Mouse (Mus musculus) liver, embryonic 14.5 days (tissue): ENCODE measurements around the gene Hmces. TPM values are rescaled to one million over a fixed set of nuclear protein-coding genes. Genes with fewer than 3 reads are reported as not detected.

Experiments
- ATAC-seq: fragments of 200-750 bp; cut with Nextera tagmentation; 2 replicates; pipeline ENCODE4 v1.8.0; 2017; ENCODE audit warnings: moderate number of reproducible peaks, mild to moderate bottlenecking, moderate library complexity; ENCODE audit not compliant: insufficient read depth
- DNase-seq, 3 experiments: peaks; one replicate each; pipeline ENCODE4 v3.0.0-alpha.2; 2012 to 2013; ENCODE audit warnings: low read depth in 3 of 3, low spot score in 3 of 3
- H3K27ac ChIP-seq: fragments of 300-500 bp; sonication (generic); 2 replicates; pipeline ENCODE4 v1.5.1; 2014; ENCODE audit warnings: moderate library complexity, mild to moderate bottlenecking, control low read depth, inconsistent platforms
- H3K27me3 ChIP-seq: fragments of 300-500 bp; sonication (generic); 2 replicates; pipeline ENCODE4 v1.6.1; 2014; ENCODE audit warnings: mild to moderate bottlenecking, low read length, moderate library complexity; ENCODE audit not compliant: control insufficient read depth, insufficient read depth
- H3K36me3 ChIP-seq: fragments of 300-500 bp; sonication (generic); replicated peaks from 2 replicates; pipeline ENCODE4 v1.6.1; 2014; ENCODE audit warnings: low read depth; ENCODE audit not compliant: control insufficient read depth, insufficient read depth
- H3K4me1 ChIP-seq, 2 experiments: fragments of 200-500 bp in 1 of 2; fragments of 300-500 bp in 1 of 2; sonication (generic) in 1 of 2; replicated peaks; 2 replicates each; pipeline ENCODE4 v1.6.1; 2012 to 2014; ENCODE audit warnings: antibody characterized with exemption in 1 of 2, inconsistent platforms in 1 of 2, low read length in 1 of 2; ENCODE audit not compliant: control insufficient read depth in 2 of 2, insufficient read depth in 2 of 2
- H3K4me2 ChIP-seq: fragments of 300-500 bp; sonication (generic); 2 replicates; pipeline ENCODE4 v1.6.1; 2014; ENCODE audit warnings: low read depth, mild to moderate bottlenecking, control low read depth, moderate library complexity
- H3K4me3 ChIP-seq, 2 experiments: fragments of 200-500 bp in 1 of 2; fragments of 300-500 bp in 1 of 2; sonication (generic) in 1 of 2; 2 replicates each; pipeline ENCODE4 v1.5.1; 2012 to 2014; ENCODE audit warnings: low read depth in 2 of 2, low read length in 2 of 2, mild to moderate bottlenecking in 2 of 2, control low read depth in 1 of 2, inconsistent platforms in 1 of 2, moderate library complexity in 1 of 2; ENCODE audit not compliant: insufficient read depth in 1 of 2
- H3K9ac ChIP-seq: fragments of 300-500 bp; sonication (generic); replicated peaks from 2 replicates; pipeline ENCODE4 v1.6.1; 2014; ENCODE audit warnings: mild to moderate bottlenecking, control low read depth, moderate library complexity
- H3K9me3 ChIP-seq: fragments of 300-500 bp; sonication (generic); 2 replicates; pipeline ENCODE4 v1.6.1; 2016; ENCODE audit warnings: low read length, mixed read lengths; ENCODE audit not compliant: control insufficient read depth
- CTCF ChIP-seq: IDR thresholded peaks from 2 replicates; pipeline ENCODE4 v1.5.1; 2016; ENCODE audit warnings: antibody characterized with exemption, low read depth, control low read depth
- EP300 ChIP-seq: IDR thresholded peaks from 2 replicates; pipeline ENCODE4 v1.6.1; 2016; ENCODE audit warnings: antibody characterized with exemption, low read depth
- WGBS: fragments of 180-500 bp; shearing (Covaris S2); extraction: QIAGEN DNeasy Blood & Tissue Kit; methylation state at CpG from one replicate; pipeline ENCODE4 v1.1.7; 2014; ENCODE audit not compliant: insufficient replicate concordance; 5-methylcytosine and 5-hydroxymethylcytosine counted together
- microRNA-seq: library from miRNA; unstranded; fragments of <30 nt; microRNA quantifications from one replicate; pipeline ENCODE4, GENCODE M21; 2016
- polyA plus RNA-seq, 2 experiments: library from polyadenylated mRNA; depleted of rRNA in 1 of 2; stranded (reverse) in 1 of 2; unstranded in 1 of 2; fragments of >200 nt; fragmentation: Nextera tagmentation in 1 of 2; extraction: Ambion mirVana in 1 of 2; gene quantifications; 2 replicates each; pipeline versions ENCODE4 v1.2.1 to v1.2.3; 2012 to 2014

Hmces gene
- polyA plus RNA-seq, 2 experiments, result 11.0 to 13.5 TPM

DNA sequence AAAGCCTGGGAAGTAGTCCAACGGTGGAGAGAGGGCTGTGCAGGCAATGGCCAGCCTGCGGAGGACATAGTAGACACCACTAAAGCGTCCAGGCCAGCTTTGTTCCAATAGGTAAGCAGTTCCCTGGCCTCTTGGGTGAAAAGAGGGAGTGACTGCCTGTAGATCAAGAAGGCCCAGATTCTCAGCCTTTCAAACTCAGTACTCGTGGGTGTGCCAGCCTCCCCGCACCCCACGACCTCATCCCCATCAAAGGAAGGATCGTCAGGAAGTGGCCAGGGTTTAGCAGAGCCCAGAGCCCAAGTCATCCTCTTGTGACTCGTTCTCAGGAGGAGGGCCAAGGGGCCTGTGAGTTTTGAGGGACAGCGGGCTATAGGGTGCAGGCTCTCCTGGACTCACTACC is 68.8 kb downstream of the Hmces start:
- H3K9me3 ChIP-seq, result no peaks in the 10 kb centered on the region
- no peak for ATAC-seq
- TF ChIP-seq CTCF (no peak), EP300 (no peak)
- H3K36me3 ChIP-seq, result no peaks in the 10 kb centered on the region
- H3K4me3 ChIP-seq, result no peak overlapping the region
- DNase-seq, result no peak
- H3K4me1 ChIP-seq, result no peaks in the 10 kb centered on the region
- no peak overlapping the region for H3K27ac ChIP-seq
- no peak overlapping the region for H3K9ac ChIP-seq
- H3K4me2 ChIP-seq, result no peak overlapping the region
- peaks cover 45% of the 10 kb centered on the region for H3K27me3 ChIP-seq
- WGBS, result 46% methylated on average over 9 of the region's 9 CpGs

Small RNA genes within 50 kb of the gene (microRNA-seq; reads per million reads assigned to microRNA genes)
- not detected for gene Gm47286

Other genes with a start within 250 kb of the Hmces start
- 6.6 and 9.5 TPM in 2 replicates for gene Aplf, start 241.7 kb upstream of the Hmces start, polyA plus RNA-seq (2012; rRNA removed)
- gene Aplf, start 241.7 kb upstream of the Hmces start, polyA plus RNA-seq (2014; fragmentation: Nextera tagmentation; extraction: Ambion mirVana), result 16.5 and 17.9 TPM in 2 replicates
- gene Efcc1, start 183.1 kb upstream of the Hmces start, polyA plus RNA-seq (2012; rRNA removed), result 0.09 and 0.16 TPM in 2 replicates
- 0.17 and 0.27 TPM in 2 replicates for gene Efcc1, start 183.1 kb upstream of the Hmces start, polyA plus RNA-seq (2014; fragmentation: Nextera tagmentation; extraction: Ambion mirVana)
- gene Gp9, start 135.9 kb upstream of the Hmces start, polyA plus RNA-seq (2012; rRNA removed), result 35.1 and 62.4 TPM in 2 replicates
- gene Gp9, start 135.9 kb upstream of the Hmces start, polyA plus RNA-seq (2014; fragmentation: Nextera tagmentation; extraction: Ambion mirVana), result 29.1 and 35.2 TPM in 2 replicates
- gene Rab43, start 101.8 kb upstream of the Hmces start, polyA plus RNA-seq (2012; rRNA removed), result 21.9 and 27.8 TPM in 2 replicates
- gene Rab43, start 101.8 kb upstream of the Hmces start, polyA plus RNA-seq (2014; fragmentation: Nextera tagmentation; extraction: Ambion mirVana), result 25.9 and 34.1 TPM in 2 replicates
- 0.28 and 3.2 TPM in 2 replicates for gene Gm45140, start 78.1 kb upstream of the Hmces start, polyA plus RNA-seq (2012; rRNA removed)
- 3.6 and 3.7 TPM in 2 replicates for gene Gm45140, start 78.1 kb upstream of the Hmces start, polyA plus RNA-seq (2014; fragmentation: Nextera tagmentation; extraction: Ambion mirVana)
- gene Isy1, start 75.1 kb upstream of the Hmces start, polyA plus RNA-seq (2012; rRNA removed), result 4.9 and 16.9 TPM in 2 replicates
- 33.7 and 34.0 TPM in 2 replicates for gene Isy1, start 75.1 kb upstream of the Hmces start, polyA plus RNA-seq (2014; fragmentation: Nextera tagmentation; extraction: Ambion mirVana)
- gene Cnbp, start 62.8 kb upstream of the Hmces start, polyA plus RNA-seq (2012; rRNA removed), result 152 and 190 TPM in 2 replicates
- gene Cnbp, start 62.8 kb upstream of the Hmces start, polyA plus RNA-seq (2014; fragmentation: Nextera tagmentation; extraction: Ambion mirVana), result 556 and 576 TPM in 2 replicates
- 20.5 and 22.5 TPM in 2 replicates for gene Copg1, start 26.1 kb upstream of the Hmces start, polyA plus RNA-seq (2012; rRNA removed)
- gene Copg1, start 26.1 kb upstream of the Hmces start, polyA plus RNA-seq (2014; fragmentation: Nextera tagmentation; extraction: Ambion mirVana), result 42.4 and 46.6 TPM in 2 replicates
- 2.7 and 5.7 TPM in 2 replicates for gene H1fx, start 67.7 kb downstream of the Hmces start, polyA plus RNA-seq (2012; rRNA removed)
- gene H1fx, start 67.7 kb downstream of the Hmces start, polyA plus RNA-seq (2014; fragmentation: Nextera tagmentation; extraction: Ambion mirVana), result 1.8 and 4.1 TPM in 2 replicates
- gene Rab7, start 131.3 kb downstream of the Hmces start, polyA plus RNA-seq (2012; rRNA removed), result 64.8 and 76.7 TPM in 2 replicates
- 110 and 119 TPM in 2 replicates for gene Rab7, start 131.3 kb downstream of the Hmces start, polyA plus RNA-seq (2014; fragmentation: Nextera tagmentation; extraction: Ambion mirVana)
- 75.9 and 81.7 TPM in 2 replicates for gene Rpn1, start 170.5 kb downstream of the Hmces start, polyA plus RNA-seq (2012; rRNA removed)
- gene Rpn1, start 170.5 kb downstream of the Hmces start, polyA plus RNA-seq (2014; fragmentation: Nextera tagmentation; extraction: Ambion mirVana), result 169 and 172 TPM in 2 replicates